Mouse (Mus musculus) small intestine, adult 2 months (tissue): ENCODE data around the gene Sae1.

Source experiments
- CTCF ChIP-seq: fragments of 200-500 bp; IDR thresholded peaks from 2 replicates; pipeline ENCODE4 v1.5.1; 2012; ENCODE audit warnings: low read depth, mild to moderate bottlenecking, control low read depth, inconsistent platforms, low read length, moderate library complexity, mixed read lengths; ENCODE audit not compliant: insufficient replicate concordance, insufficient read length; ENCODE audit errors: extremely low read depth
- POLR2A ChIP-seq: fragments of 200-500 bp; IDR thresholded peaks from 2 replicates; pipeline ENCODE4 v1.6.1; 2012; ENCODE audit warnings: low read depth, mild to moderate bottlenecking, control low read depth, inconsistent platforms, low read length, moderate library complexity

GRCm38 (mm10) chr7:16325920-16326606 lies 61.5 kb downstream of the Sae1 start:
- TF ChIP-seq POLR2A (no peak; the same call in 1 of the 2 replicates), CTCF (peak; percentile 73; the same call in 1 of the 2 replicates)
